ENCODE assay signal across 7 mouse cellular contexts in genomic region chr17:79451141-79451860, GRCm38 (mm10).
A peak's percentile ranks its signal among the peaks of the same experiment; 100 is the strongest.
DNase-seq lines count a peak whose midpoint lies in the region; ATAC-seq lines count a peak whose summit lies in the region.

No protein-coding gene starts in this region.

- 22% methylated on average over 12 of the region's 12 CpGs for WGBS in heart, embryonic 13.5 days
- WGBS in forebrain, embryonic 11.5 days: 55% methylated on average over 12 of the region's 12 CpGs

- H3K27me3 ChIP-seq in heart, embryonic 13.5 days (replicated peaks): no peaks in the 10 kb centered on the region
- no peaks in the 10 kb centered on the region for H3K27me3 ChIP-seq in forebrain, embryonic 11.5 days (ENCODE audit: control insufficient read depth, insufficient read depth, low read length)

- ATAC-seq in heart, embryonic 13.5 days (ENCODE audit: extremely low read depth, insufficient number of reproducible peaks, low FRiP score, low TSS enrichment): no peak
- no peak for ATAC-seq in forebrain, embryonic 11.5 days (replicated peaks; ENCODE audit: low FRiP score)

- H3K36me3 ChIP-seq in heart, embryonic 13.5 days: no peaks in the 10 kb centered on the region
- H3K36me3 ChIP-seq in forebrain, embryonic 11.5 days (ENCODE audit: control insufficient read depth, insufficient read depth, low read length): no peaks in the 10 kb centered on the region

- DNase-seq in 3T3-L1 (ENCODE audit: low read depth, low spot score) (peak; percentile 63), NIH3T3 (ENCODE audit: low read depth) (peak; percentile 69)
- peak; percentile 44 to 67 for DNase-seq in kidney, postnatal 4 days
- no peak for DNase-seq in cerebellum, adult 8-10 months
- no peak for DNase-seq in forebrain, embryonic 11.5 days (ENCODE audit: low spot score)
- DNase-seq in urinary bladder, postnatal 25 days (ENCODE audit: low spot score): no peak

- H3K9ac ChIP-seq in heart, embryonic 13.5 days: 0 out of 2 replicates have a peak overlapping the region, but pooled peaks have one; percentile 16
- no peak overlapping the region for H3K9ac ChIP-seq in forebrain, embryonic 11.5 days (ENCODE audit: low read length)

- H3K4me1 ChIP-seq in heart, embryonic 13.5 days: peaks cover 28% of the 10 kb centered on the region
- no peaks in the 10 kb centered on the region; the same call in 1 of the 2 replicates for H3K4me1 ChIP-seq in forebrain, embryonic 11.5 days (replicated peaks; ENCODE audit: control insufficient read depth, insufficient read depth, low read length)

- peak overlapping the region; percentile 18 for H3K4me3 ChIP-seq in heart, embryonic 13.5 days
- no peak overlapping the region for H3K4me3 ChIP-seq in forebrain, embryonic 11.5 days (ENCODE audit: low read depth, low read length)

- H3K9me3 ChIP-seq in heart, embryonic 13.5 days: no peaks in the 10 kb centered on the region
- H3K9me3 ChIP-seq in forebrain, embryonic 11.5 days (ENCODE audit: control insufficient read depth, low read length): no peaks in the 10 kb centered on the region

- H3K4me2 ChIP-seq in heart, embryonic 13.5 days: peak overlapping the region; percentile 55
- no peak overlapping the region for H3K4me2 ChIP-seq in forebrain, embryonic 11.5 days (ENCODE audit: low read depth, low read length, severe bottlenecking)

- H3K27ac ChIP-seq in heart, embryonic 13.5 days (replicated peaks): peak overlapping the region; percentile 54; the same call in 1 of the 2 replicates
- no peak overlapping the region for H3K27ac ChIP-seq in forebrain, embryonic 11.5 days (ENCODE audit: low read depth, low read length)

Comparison
In these comparisons a context has a peak if more than half of its experiments do, and no peak if none do; other contexts are left out.
1. DNase-seq: peak in 3T3-L1 (single experiment), NIH3T3 (single experiment) and kidney, postnatal 4 days (2 of 2); none in cerebellum, adult 8-10 months (single experiment), forebrain, embryonic 11.5 days (single experiment) and urinary bladder, postnatal 25 days (single experiment).